Mouse (Mus musculus) myocyte (in vitro differentiated cells): Measurements from ENCODE around the gene Med16. TPM values are rescaled to one million over a fixed set of nuclear protein-coding genes. Genes with fewer than 3 reads are reported as not detected.
A peak's percentile ranks its signal among the peaks of the same experiment; 100 is the strongest.

Experiments used
- H3K27me3 ChIP-seq: one replicate; pipeline ENCODE4 v1.6.1; 2011; ENCODE audit not compliant: control insufficient read depth, insufficient read depth, insufficient read length
- H3K36me3 ChIP-seq: one replicate; pipeline ENCODE4 v1.6.1; 2011; ENCODE audit not compliant: control insufficient read depth, insufficient read depth
- H3K4me2 ChIP-seq: one replicate; pipeline ENCODE4 v1.6.1; 2011; ENCODE audit warnings: low read depth, control low read depth
- H3K4me3 ChIP-seq: one replicate; pipeline ENCODE4 v1.5.1; 2011; ENCODE audit warnings: mild to moderate bottlenecking, control low read depth, moderate library complexity
- H3K79me2 ChIP-seq: one replicate; pipeline ENCODE4 v1.6.1; 2011; ENCODE audit not compliant: control insufficient read depth, insufficient read depth
- H3ac ChIP-seq: one replicate; pipeline ENCODE4 v1.6.1; 2011; ENCODE audit not compliant: control insufficient read depth, insufficient read length
- CEBPB ChIP-seq: IDR thresholded peaks from 2 replicates; pipeline ENCODE4 v1.6.1; 2011; ENCODE audit warnings: mild to moderate bottlenecking, moderate library complexity; ENCODE audit not compliant: poor library complexity, insufficient read depth, severe bottlenecking
- E2F4 ChIP-seq: IDR thresholded peaks from one replicate; pipeline ENCODE4 v1.6.1; 2011; ENCODE audit warnings: mild to moderate bottlenecking, control low read depth, moderate library complexity; ENCODE audit not compliant: insufficient read depth
- MAX ChIP-seq: IDR thresholded peaks from one replicate; pipeline ENCODE4 v1.6.1; 2011; ENCODE audit warnings: low read depth, mild to moderate bottlenecking, control low read depth
- MYOD1 ChIP-seq, 3 experiments: IDR thresholded peaks; one replicate each; pipeline ENCODE4 v1.6.1; 2011; ENCODE audit warnings: control low read depth in 2 of 3, low read depth in 2 of 3, mild to moderate bottlenecking in 2 of 3, moderate library complexity in 1 of 3; ENCODE audit not compliant: insufficient read length in 2 of 3, control insufficient read depth in 1 of 3
- MYOG ChIP-seq, 3 experiments: IDR thresholded peaks; one replicate each; pipeline ENCODE4 v1.6.1; 2011; ENCODE audit warnings: control low read depth in 2 of 3, low read depth in 2 of 3, mild to moderate bottlenecking in 2 of 3; ENCODE audit not compliant: insufficient read length in 2 of 3, control insufficient read depth in 1 of 3, insufficient read depth in 1 of 3
- POLR2A ChIP-seq: IDR thresholded peaks from one replicate; pipeline ENCODE4 v1.6.1; 2011; ENCODE audit warnings: low read depth, mild to moderate bottlenecking, control low read depth, moderate library complexity; ENCODE audit not compliant: insufficient read length
- POLR2AphosphoS2 ChIP-seq: IDR thresholded peaks from one replicate; pipeline ENCODE4 v1.6.1; 2011; ENCODE audit warnings: low read depth, control low read depth; ENCODE audit not compliant: insufficient read length
- REST ChIP-seq: IDR thresholded peaks from one replicate; pipeline ENCODE4 v1.6.1; 2011; ENCODE audit warnings: mild to moderate bottlenecking, control low read depth, moderate library complexity; ENCODE audit not compliant: insufficient read depth, insufficient read length
- SRF ChIP-seq: IDR thresholded peaks from one replicate; pipeline ENCODE4 v1.6.1; 2011; ENCODE audit warnings: low read depth; ENCODE audit not compliant: control insufficient read depth, insufficient read length
- TCF12 ChIP-seq: IDR thresholded peaks from one replicate; pipeline ENCODE4 v1.6.1; 2011; ENCODE audit warnings: mild to moderate bottlenecking, control low read depth; ENCODE audit not compliant: poor library complexity, insufficient read depth, severe bottlenecking
- TCF3 ChIP-seq: IDR thresholded peaks from one replicate; pipeline ENCODE4 v1.6.1; 2011; ENCODE audit warnings: low read depth, control low read depth; ENCODE audit not compliant: insufficient read length
- USF1 ChIP-seq: IDR thresholded peaks from one replicate; pipeline ENCODE4 v1.6.1; 2011; ENCODE audit warnings: low read depth, mild to moderate bottlenecking, control low read depth, moderate library complexity
- polyA plus RNA-seq: library from polyadenylated mRNA; unstranded; fragments of >200 nt; fragmentation: generic; extraction: Trizol; gene quantifications from one replicate; pipeline ENCODE4 v1.2.1, GENCODE M21; 2012; ENCODE audit warnings: missing spikeins

The Med16 gene
- polyA plus RNA-seq, 1 experiment = 31.4 TPM

DNA sequence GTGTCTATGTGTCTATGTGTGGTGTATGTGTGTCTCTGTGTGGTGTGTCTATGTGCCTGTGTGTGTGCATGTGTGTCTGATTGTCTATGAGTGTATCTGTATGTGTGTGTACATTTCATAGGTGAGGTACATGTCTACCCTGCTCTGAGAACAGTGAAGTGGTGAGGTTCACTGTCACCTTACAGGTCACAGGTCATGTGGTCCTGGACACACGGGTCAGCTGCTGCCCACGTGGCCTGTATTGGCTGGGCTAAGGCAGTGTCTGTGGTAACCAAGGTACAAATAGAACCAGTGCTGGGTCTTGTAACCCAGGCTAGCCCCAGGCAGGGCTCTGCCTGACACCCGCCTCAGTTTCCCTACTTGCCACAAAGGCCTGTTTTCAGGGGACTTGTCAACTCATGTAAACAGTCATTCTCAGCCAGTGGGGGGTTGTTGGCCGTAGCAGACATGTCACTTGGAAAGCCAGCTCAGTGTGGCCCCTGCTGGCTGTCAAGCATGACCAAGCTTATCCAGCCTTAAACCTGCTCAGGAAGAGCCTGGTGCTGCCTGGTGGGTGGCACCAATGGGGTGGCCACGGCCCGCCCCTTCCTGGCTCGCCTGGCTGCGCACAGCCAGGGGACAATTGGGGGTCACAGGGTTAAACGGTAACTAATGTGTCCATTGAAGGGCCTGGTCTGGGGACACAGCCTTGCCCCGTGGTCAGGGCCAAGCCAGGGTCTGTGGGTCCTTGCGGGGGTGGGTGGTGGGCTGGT is 29.2 kb upstream of the Med16 start:
- TF ChIP-seq POLR2AphosphoS2 = no peak
- no peak for TF ChIP-seq TCF12
- TF ChIP-seq REST = no peak
- no peak for TF ChIP-seq E2F4
- TF ChIP-seq USF1 = no peak
- no peak for TF ChIP-seq TCF3
- no peak for TF ChIP-seq CEBPB
- TF ChIP-seq MYOG (IDR thresholded peaks at IDR 0.05; ENCODE audit: control insufficient read depth in 1 of 3, insufficient read depth in 1 of 3, insufficient read length in 2 of 3, low read depth in 2 of 3) = no peak
- TF ChIP-seq MYOD1 (IDR thresholded peaks at IDR 0.05; ENCODE audit: control insufficient read depth in 1 of 3, insufficient read length in 2 of 3, low read depth in 2 of 3) = no peak
- no peak for TF ChIP-seq POLR2A
- no peak for TF ChIP-seq SRF
- TF ChIP-seq MAX = no peak
- Histone ChIP-seq H3K4me2 (peak overlapping the region; percentile 71), H3K36me3 (no peaks in the 10 kb centered on the region), H3K79me2 (no peaks in the 10 kb centered on the region), H3ac (no peak overlapping the region), H3K27me3 (no peaks in the 10 kb centered on the region), H3K4me3 (no peak overlapping the region)

DNA sequence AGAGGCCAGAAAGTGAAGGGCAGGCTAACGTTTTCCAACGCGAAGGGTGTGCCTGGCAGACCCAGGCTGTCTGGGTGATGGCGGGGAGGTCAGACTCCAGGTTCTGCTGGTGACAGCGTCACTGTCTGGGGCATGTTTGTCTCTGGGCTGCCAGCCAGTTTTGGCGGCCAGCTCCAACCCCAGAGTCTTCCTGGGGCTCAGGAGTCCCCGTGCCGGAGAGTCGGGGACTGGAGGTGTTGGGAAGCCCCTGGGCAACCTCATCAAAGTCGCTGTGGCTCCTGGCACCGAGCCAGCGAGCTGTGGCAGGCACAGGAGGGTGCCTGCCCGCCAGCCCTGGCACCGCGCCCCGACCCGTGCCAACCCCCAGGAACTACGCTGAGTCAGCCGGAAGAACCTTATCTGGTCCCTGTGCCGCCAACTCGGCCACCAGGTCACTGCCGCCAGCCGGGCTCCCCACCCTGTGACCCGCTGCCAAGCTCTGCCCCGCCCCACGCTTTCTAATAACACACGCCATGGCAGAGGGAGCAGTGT is 28.3 kb upstream of the Med16 start:
- Histone ChIP-seq H3K4me2 (peak overlapping the region; percentile 71), H3K36me3 (no peaks in the 10 kb centered on the region), H3K27me3 (no peaks in the 10 kb centered on the region), H3K4me3 (no peak overlapping the region), H3ac (no peak overlapping the region), H3K79me2 (no peaks in the 10 kb centered on the region)
- no peak for TF ChIP-seq MAX
- TF ChIP-seq TCF3 = peak; percentile 43
- peak in 1 of 3 experiments; percentile 65 for TF ChIP-seq MYOD1 (IDR thresholded peaks at IDR 0.05; ENCODE audit: control insufficient read depth in 1 of 3, insufficient read length in 2 of 3, low read depth in 2 of 3)
- no peak for TF ChIP-seq POLR2A
- TF ChIP-seq MYOG (IDR thresholded peaks at IDR 0.05; ENCODE audit: control insufficient read depth in 1 of 3, insufficient read depth in 1 of 3, insufficient read length in 2 of 3, low read depth in 2 of 3) = peak in 2 of 3 experiments; percentile 48 to 85
- peak; percentile 97 for TF ChIP-seq SRF

DNA sequence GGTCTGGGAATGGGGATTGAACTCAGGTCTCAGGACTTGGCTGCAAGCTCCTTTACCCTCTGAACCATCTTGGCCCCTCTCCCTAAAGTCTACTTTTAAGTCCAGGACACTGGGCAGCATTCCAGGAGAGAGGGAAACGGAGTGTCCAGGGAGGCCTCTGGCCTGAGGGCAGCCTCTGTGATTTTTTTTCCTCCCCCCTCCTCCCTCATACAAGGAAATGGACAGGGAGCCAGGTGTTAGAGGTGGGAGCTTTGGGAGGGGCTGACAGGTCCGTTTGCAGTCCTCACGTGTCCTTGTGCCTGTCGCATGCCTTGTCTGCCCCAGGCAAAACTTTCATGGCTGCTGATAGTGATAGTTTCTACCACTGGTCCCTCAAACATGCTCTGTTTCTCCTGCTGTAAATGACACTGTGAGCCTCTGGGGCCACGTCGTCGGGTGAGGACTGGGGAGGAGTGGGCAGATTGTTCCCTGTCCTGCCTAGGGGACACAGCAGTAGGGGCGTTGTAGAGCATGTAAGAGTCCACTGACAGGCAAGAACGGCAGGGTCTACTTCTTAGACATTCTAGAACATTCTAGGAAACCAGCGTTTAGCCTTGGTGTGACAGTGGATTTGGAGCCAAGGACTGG is 27.7 kb upstream of the Med16 start:
- Histone ChIP-seq H3K79me2 (no peaks in the 10 kb centered on the region), H3ac (no peak overlapping the region), H3K4me2 (peak overlapping the region; percentile 71), H3K36me3 (peaks cover 1% of the 10 kb centered on the region), H3K4me3 (no peak overlapping the region), H3K27me3 (no peaks in the 10 kb centered on the region)
- TF ChIP-seq CEBPB = no peak
- no peak for TF ChIP-seq USF1
- TF ChIP-seq E2F4 = no peak
- no peak for TF ChIP-seq POLR2A

DNA sequence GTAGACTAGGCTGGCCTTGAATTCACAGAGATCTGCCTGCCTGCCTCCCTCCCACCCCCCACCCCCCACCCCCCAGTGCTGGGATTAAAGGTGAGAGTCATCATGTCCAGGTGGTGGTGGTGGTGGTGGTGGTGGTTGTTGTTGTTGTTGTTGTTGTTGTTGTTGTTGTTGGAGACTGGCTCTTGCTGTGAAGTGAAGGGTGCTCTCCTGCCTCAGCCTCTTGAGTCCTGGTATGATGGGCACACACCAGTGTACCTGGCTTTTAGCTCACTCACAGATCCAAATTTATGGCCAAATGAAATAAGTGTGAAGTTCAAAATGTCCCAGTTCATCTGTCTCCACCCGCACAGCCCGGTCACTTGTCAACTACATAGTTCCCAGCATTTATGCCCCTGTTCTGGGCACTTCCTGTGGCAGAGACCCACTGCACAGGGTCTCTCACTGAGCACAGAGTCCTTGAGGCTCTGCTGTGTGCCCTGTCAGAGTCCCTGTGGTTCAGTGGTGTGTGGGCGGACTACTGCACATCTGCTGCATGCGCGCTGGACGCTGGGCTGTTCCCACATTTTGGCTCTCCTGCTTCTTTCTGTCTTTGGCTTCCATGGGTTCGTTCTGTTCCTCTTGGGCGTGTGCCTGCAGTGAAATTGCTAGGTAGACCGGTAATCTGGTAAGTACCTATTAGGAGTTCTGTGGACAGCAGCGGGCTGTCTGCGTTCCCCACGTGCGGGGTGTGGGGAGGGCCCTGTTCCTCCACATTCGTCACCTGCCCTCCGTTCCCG is 26.3 kb upstream of the Med16 start:
- Histone ChIP-seq H3K36me3 (peaks cover 5% of the 10 kb centered on the region), H3K27me3 (no peaks in the 10 kb centered on the region), H3ac (no peak overlapping the region), H3K4me3 (no peak overlapping the region), H3K79me2 (no peaks in the 10 kb centered on the region), H3K4me2 (peak overlapping the region; percentile 47)
- TF ChIP-seq REST (no peak), MYOG (IDR thresholded peaks at IDR 0.05; ENCODE audit: control insufficient read depth in 1 of 3, insufficient read depth in 1 of 3, insufficient read length in 2 of 3, low read depth in 2 of 3) (peak in 2 of 3 experiments; percentile 49 to 66), SRF (no peak), MYOD1 (IDR thresholded peaks at IDR 0.05; ENCODE audit: control insufficient read depth in 1 of 3, insufficient read length in 2 of 3, low read depth in 2 of 3) (peak in 2 of 3 experiments; percentile 73 to 79)

DNA sequence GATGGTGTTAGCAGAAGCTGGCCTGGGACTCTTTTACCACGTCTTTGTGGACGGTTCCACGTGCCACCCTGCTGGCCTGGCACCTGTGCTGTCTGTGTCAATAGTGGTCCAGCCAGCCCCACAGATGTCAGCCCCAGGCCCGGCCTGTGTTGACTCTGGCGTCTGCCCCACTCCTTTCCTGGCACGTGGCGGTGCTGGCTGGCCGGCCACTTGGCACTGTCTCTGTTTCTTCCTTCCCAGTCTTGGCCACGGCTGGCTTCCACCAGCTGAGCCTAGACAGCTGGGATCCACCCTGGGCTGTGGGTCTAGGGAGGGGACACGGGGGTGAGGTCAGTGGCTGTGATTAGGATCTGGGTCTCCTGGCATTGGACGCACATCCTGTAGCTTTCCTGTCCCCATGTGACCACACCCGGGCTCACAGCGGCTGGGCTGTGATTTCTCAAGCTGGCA is 25.6 kb upstream of the Med16 start:
- Histone ChIP-seq H3K79me2 (no peaks in the 10 kb centered on the region), H3K27me3 (no peaks in the 10 kb centered on the region), H3K4me3 (no peak overlapping the region), H3K4me2 (peak overlapping the region; percentile 51), H3K36me3 (peaks cover 5% of the 10 kb centered on the region), H3ac (no peak overlapping the region)
- TF ChIP-seq CEBPB (no peak), MAX (peak; percentile 40), SRF (peak; percentile 78), MYOD1 (IDR thresholded peaks at IDR 0.05; ENCODE audit: control insufficient read depth in 1 of 3, insufficient read length in 2 of 3, low read depth in 2 of 3) (peak; percentile 36 to 97 (median 96)), POLR2AphosphoS2 (no peak), TCF3 (peak; percentile 97), POLR2A (peak; percentile 14), TCF12 (peak; percentile 94), REST (no peak), USF1 (peak; percentile 68), MYOG (IDR thresholded peaks at IDR 0.05; ENCODE audit: control insufficient read depth in 1 of 3, insufficient read depth in 1 of 3, insufficient read length in 2 of 3, low read depth in 2 of 3) (peak; percentile 94 to 100 (median 99)), E2F4 (no peak)
